Mouse (Mus musculus): ENCODE data around the gene Rhob. TPM values are rescaled to one million over a fixed set of nuclear protein-coding genes. Genes with fewer than 3 reads are reported as not detected.
"Not testable (repeated sequence)": the region's sequence is repeated elsewhere in the genome, so short reads cannot be mapped to it uniquely, and the experiment has no call there.

The Rhob gene
- polyA plus RNA-seq, 1 experiment: 415 TPM

- no peaks in the 10 kb centered on the region for H3K27me3 ChIP-seq (ENCODE audit: control insufficient read depth, insufficient read depth, insufficient read length)
- no peaks in the 10 kb centered on the region for H3K36me3 ChIP-seq (ENCODE audit: control insufficient read depth, insufficient read depth)
Observed at GRCm38 (mm10) chr12:8464961-8465360, 34.8 kb downstream of the Rhob start.

DNA sequence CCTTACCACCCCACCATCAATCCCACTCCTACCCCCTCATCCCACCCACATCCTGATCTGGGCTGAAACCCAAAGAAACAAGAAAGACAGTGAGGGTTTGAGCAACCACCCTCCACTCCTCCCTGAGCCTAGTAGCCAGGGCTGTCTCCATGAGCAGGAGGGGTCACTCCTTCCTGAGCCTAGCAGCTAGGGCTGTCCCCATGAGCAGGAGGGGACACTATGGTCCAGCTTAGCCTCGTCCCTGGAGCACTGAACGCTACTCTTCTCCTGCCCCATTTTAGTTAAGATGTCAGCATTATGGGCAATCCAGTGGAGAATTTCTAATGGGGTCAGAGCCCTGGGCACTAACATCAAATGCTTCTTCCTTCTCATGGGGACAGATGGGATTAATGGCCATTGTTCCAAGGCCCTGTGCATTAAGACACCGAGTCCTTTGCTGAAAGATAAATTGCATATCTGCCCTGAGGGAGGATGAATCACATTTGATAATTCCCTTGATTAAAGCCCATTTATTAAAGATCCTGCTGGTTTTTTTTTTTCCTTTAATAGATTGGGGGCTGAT lies 36.1 kb downstream of the Rhob start:
- H3K4me2 ChIP-seq (ENCODE audit: low read depth): no peak overlapping the region
- TF ChIP-seq REST (IDR thresholded peaks at IDR 0.05; ENCODE audit: insufficient read depth, insufficient read length) (no peak), E2F4 (IDR thresholded peaks at IDR 0.05; ENCODE audit: insufficient read depth) (no peak), CEBPB (IDR thresholded peaks at IDR 0.05; ENCODE audit: insufficient read depth, poor library complexity, severe bottlenecking) (no peak), TCF12 (IDR thresholded peaks at IDR 0.05; ENCODE audit: insufficient read depth, poor library complexity, severe bottlenecking) (no peak), POLR2AphosphoS2 (IDR thresholded peaks at IDR 0.05; ENCODE audit: insufficient read length, low read depth) (no peak), TCF3 (IDR thresholded peaks at IDR 0.05; ENCODE audit: insufficient read length, low read depth) (no peak), MYOD1 (IDR thresholded peaks at IDR 0.05; ENCODE audit: control insufficient read depth in 1 of 3, insufficient read length in 2 of 3, low read depth in 2 of 3) (no peak), USF1 (IDR thresholded peaks at IDR 0.05; ENCODE audit: low read depth) (no peak), MYOG (IDR thresholded peaks at IDR 0.05; ENCODE audit: control insufficient read depth in 1 of 3, insufficient read depth in 1 of 3, insufficient read length in 2 of 3, low read depth in 2 of 3) (no peak), SRF (IDR thresholded peaks at IDR 0.05; ENCODE audit: control insufficient read depth, insufficient read length, low read depth) (no peak), MAX (IDR thresholded peaks at IDR 0.05; ENCODE audit: low read depth) (no peak), POLR2A (IDR thresholded peaks at IDR 0.05; ENCODE audit: insufficient read length, low read depth) (no peak)
- no peaks in the 10 kb centered on the region for H3K27me3 ChIP-seq (ENCODE audit: control insufficient read depth, insufficient read depth, insufficient read length)
- H3K36me3 ChIP-seq (ENCODE audit: control insufficient read depth, insufficient read depth): no peaks in the 10 kb centered on the region
- H3K79me2 ChIP-seq (ENCODE audit: control insufficient read depth, insufficient read depth): no peaks in the 10 kb centered on the region
- H3K4me3 ChIP-seq: no peak overlapping the region
- H3ac ChIP-seq (ENCODE audit: control insufficient read depth, insufficient read length): no peak overlapping the region

More at GRCm38 (mm10) chr12:8464961-8465360, 34.8 kb downstream of the Rhob start:
- no peak for TF ChIP-seq MYOD1 (IDR thresholded peaks at IDR 0.05; ENCODE audit: control insufficient read depth in 1 of 3, insufficient read length in 2 of 3, low read depth in 2 of 3)
- no peak for TF ChIP-seq E2F4 (IDR thresholded peaks at IDR 0.05; ENCODE audit: insufficient read depth)
- no peak for TF ChIP-seq USF1 (IDR thresholded peaks at IDR 0.05; ENCODE audit: low read depth)
- no peak for TF ChIP-seq POLR2AphosphoS2 (IDR thresholded peaks at IDR 0.05; ENCODE audit: insufficient read length, low read depth)
- TF ChIP-seq TCF3 (IDR thresholded peaks at IDR 0.05; ENCODE audit: insufficient read length, low read depth): no peak
- TF ChIP-seq TCF12 (IDR thresholded peaks at IDR 0.05; ENCODE audit: insufficient read depth, poor library complexity, severe bottlenecking): no peak
- TF ChIP-seq REST (IDR thresholded peaks at IDR 0.05; ENCODE audit: insufficient read depth, insufficient read length): no peak
- no peak for TF ChIP-seq MYOG (IDR thresholded peaks at IDR 0.05; ENCODE audit: control insufficient read depth in 1 of 3, insufficient read depth in 1 of 3, insufficient read length in 2 of 3, low read depth in 2 of 3)
- TF ChIP-seq SRF (IDR thresholded peaks at IDR 0.05; ENCODE audit: control insufficient read depth, insufficient read length, low read depth): no peak
- TF ChIP-seq MAX (IDR thresholded peaks at IDR 0.05; ENCODE audit: low read depth): no peak
- TF ChIP-seq POLR2A (IDR thresholded peaks at IDR 0.05; ENCODE audit: insufficient read length, low read depth): no peak
- no peak for TF ChIP-seq CEBPB (IDR thresholded peaks at IDR 0.05; ENCODE audit: insufficient read depth, poor library complexity, severe bottlenecking)
- H3K79me2 ChIP-seq (ENCODE audit: control insufficient read depth, insufficient read depth): no peaks in the 10 kb centered on the region
- no peak overlapping the region for H3K4me2 ChIP-seq (ENCODE audit: low read depth)
- no peak overlapping the region for H3K4me3 ChIP-seq
- H3ac ChIP-seq (ENCODE audit: control insufficient read depth, insufficient read length): no peak overlapping the region

- Histone ChIP-seq H3K36me3 (ENCODE audit: control insufficient read depth, insufficient read depth) (no peaks in the 10 kb centered on the region), H3ac (ENCODE audit: control insufficient read depth, insufficient read length) (no peak overlapping the region), H3K79me2 (ENCODE audit: control insufficient read depth, insufficient read depth) (no peaks in the 10 kb centered on the region), H3K27me3 (ENCODE audit: control insufficient read depth, insufficient read depth, insufficient read length) (no peaks in the 10 kb centered on the region), H3K4me3 (no peak overlapping the region), H3K4me2 (ENCODE audit: low read depth) (no peak overlapping the region)
- TF ChIP-seq CEBPB (IDR thresholded peaks at IDR 0.05; ENCODE audit: insufficient read depth, poor library complexity, severe bottlenecking) (no peak), REST (IDR thresholded peaks at IDR 0.05; ENCODE audit: insufficient read depth, insufficient read length) (no peak), USF1 (IDR thresholded peaks at IDR 0.05; ENCODE audit: low read depth) (no peak), TCF12 (IDR thresholded peaks at IDR 0.05; ENCODE audit: insufficient read depth, poor library complexity, severe bottlenecking) (no peak), MAX (IDR thresholded peaks at IDR 0.05; ENCODE audit: low read depth) (no peak), MYOG (IDR thresholded peaks at IDR 0.05; ENCODE audit: control insufficient read depth in 1 of 3, insufficient read depth in 1 of 3, insufficient read length in 2 of 3, low read depth in 2 of 3) (no peak), MYOD1 (IDR thresholded peaks at IDR 0.05; ENCODE audit: control insufficient read depth in 1 of 3, insufficient read length in 2 of 3, low read depth in 2 of 3) (no peak), TCF3 (IDR thresholded peaks at IDR 0.05; ENCODE audit: insufficient read length, low read depth) (no peak), POLR2A (IDR thresholded peaks at IDR 0.05; ENCODE audit: insufficient read length, low read depth) (no peak), SRF (IDR thresholded peaks at IDR 0.05; ENCODE audit: control insufficient read depth, insufficient read length, low read depth) (no peak), POLR2AphosphoS2 (IDR thresholded peaks at IDR 0.05; ENCODE audit: insufficient read length, low read depth) (no peak), E2F4 (IDR thresholded peaks at IDR 0.05; ENCODE audit: insufficient read depth) (no peak)
Observed at GRCm38 (mm10) chr12:8462533-8462932, 37.3 kb downstream of the Rhob start.

DNA sequence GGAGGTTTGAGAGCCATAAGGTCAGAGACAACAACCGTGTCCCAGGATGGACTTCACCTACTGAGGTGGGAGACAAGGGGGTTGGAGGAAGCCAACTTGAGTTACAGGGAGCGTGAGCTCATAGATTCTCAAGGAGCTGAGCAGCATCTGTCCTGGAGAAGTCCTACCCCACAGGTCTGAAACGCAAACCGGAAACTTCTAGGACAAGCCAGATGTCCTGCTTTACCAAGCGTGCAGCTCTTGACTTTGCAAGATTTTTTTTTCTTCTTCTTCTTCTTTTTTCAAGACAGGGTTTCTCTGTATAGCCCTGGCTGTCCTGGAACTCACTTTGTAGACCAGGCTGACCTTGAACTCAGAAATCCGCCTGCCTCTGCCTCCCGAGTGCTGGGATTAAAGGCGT lies 38.2 kb downstream of the Rhob start:
- H3ac ChIP-seq (ENCODE audit: control insufficient read depth, insufficient read length); H3K4me3 ChIP-seq; H3K27me3 ChIP-seq (ENCODE audit: control insufficient read depth, insufficient read depth, insufficient read length); H3K36me3 ChIP-seq (ENCODE audit: control insufficient read depth, insufficient read depth); H3K4me2 ChIP-seq (ENCODE audit: low read depth); H3K79me2 ChIP-seq (ENCODE audit: control insufficient read depth, insufficient read depth): not testable (repeated sequence)

GRCm38 (mm10) chr12:8458400-8458799 lies 41.4 kb downstream of the Rhob start:
- Histone ChIP-seq H3ac (ENCODE audit: control insufficient read depth, insufficient read length) (no peak overlapping the region), H3K27me3 (ENCODE audit: control insufficient read depth, insufficient read depth, insufficient read length) (no peaks in the 10 kb centered on the region), H3K4me2 (ENCODE audit: low read depth) (no peak overlapping the region), H3K4me3 (no peak overlapping the region), H3K36me3 (ENCODE audit: control insufficient read depth, insufficient read depth) (no peaks in the 10 kb centered on the region), H3K79me2 (ENCODE audit: control insufficient read depth, insufficient read depth) (no peaks in the 10 kb centered on the region)
- TF ChIP-seq TCF12 (IDR thresholded peaks at IDR 0.05; ENCODE audit: insufficient read depth, poor library complexity, severe bottlenecking) (no peak), TCF3 (IDR thresholded peaks at IDR 0.05; ENCODE audit: insufficient read length, low read depth) (no peak), MYOD1 (IDR thresholded peaks at IDR 0.05; ENCODE audit: control insufficient read depth in 1 of 3, insufficient read length in 2 of 3, low read depth in 2 of 3) (no peak), MYOG (IDR thresholded peaks at IDR 0.05; ENCODE audit: control insufficient read depth in 1 of 3, insufficient read depth in 1 of 3, insufficient read length in 2 of 3, low read depth in 2 of 3) (no peak), POLR2A (IDR thresholded peaks at IDR 0.05; ENCODE audit: insufficient read length, low read depth) (no peak), SRF (IDR thresholded peaks at IDR 0.05; ENCODE audit: control insufficient read depth, insufficient read length, low read depth) (no peak), MAX (IDR thresholded peaks at IDR 0.05; ENCODE audit: low read depth) (no peak), E2F4 (IDR thresholded peaks at IDR 0.05; ENCODE audit: insufficient read depth) (no peak), CEBPB (IDR thresholded peaks at IDR 0.05; ENCODE audit: insufficient read depth, poor library complexity, severe bottlenecking) (no peak), REST (IDR thresholded peaks at IDR 0.05; ENCODE audit: insufficient read depth, insufficient read length) (no peak), POLR2AphosphoS2 (IDR thresholded peaks at IDR 0.05; ENCODE audit: insufficient read length, low read depth) (no peak), USF1 (IDR thresholded peaks at IDR 0.05; ENCODE audit: low read depth) (no peak)
